Mouse (Mus musculus) cerebellum, adult 2 months (tissue): Measurements from ENCODE around the gene Fads3.

Source experiments
- CTCF ChIP-seq: fragments of 200-500 bp; IDR thresholded peaks from 2 replicates; pipeline ENCODE4 v1.5.1; 2011; ENCODE audit warnings: low read depth, mild to moderate bottlenecking, control low read depth, low read length, moderate library complexity, borderline replicate concordance; ENCODE audit not compliant: insufficient read depth
- POLR2A ChIP-seq: fragments of 200-500 bp; IDR thresholded peaks from 2 replicates; pipeline ENCODE4 v1.6.1; 2011; ENCODE audit warnings: low read length, control low read depth, borderline replicate concordance; ENCODE audit not compliant: insufficient read depth

DNA sequence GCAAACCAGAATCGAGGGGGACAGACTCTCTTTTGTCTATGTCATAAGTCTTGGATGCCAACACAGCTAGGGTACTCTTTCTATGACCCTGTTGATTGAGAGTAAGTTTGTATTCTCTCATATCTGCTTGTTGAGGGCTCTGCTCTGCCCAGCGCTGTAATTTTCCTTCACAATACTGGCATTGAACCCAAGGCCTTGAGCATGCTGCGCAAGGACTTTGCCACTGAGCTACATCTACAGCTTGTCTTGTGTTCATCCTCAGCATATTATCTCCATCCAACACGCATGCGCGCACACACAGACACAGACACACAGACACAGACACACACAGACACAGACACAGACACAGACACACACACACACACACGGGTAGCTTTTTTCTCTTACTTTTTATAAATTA, 39.0 kb downstream of the Fads3 start:
- TF ChIP-seq CTCF (no peak), POLR2A (no peak)
